Mouse (Mus musculus) testis, adult 2 months (tissue): ENCODE measurements around the gene Atp13a5.

Source experiments
- CTCF ChIP-seq: fragments of 200-500 bp; IDR thresholded peaks from 2 replicates; pipeline ENCODE4 v1.5.1; 2012; ENCODE audit warnings: low read depth, mild to moderate bottlenecking, inconsistent platforms, low read length, moderate library complexity; ENCODE audit not compliant: control insufficient read depth, insufficient read depth, insufficient replicate concordance
- POLR2A ChIP-seq: fragments of 200-500 bp; IDR thresholded peaks from 2 replicates; pipeline ENCODE4 v1.6.1; 2012; ENCODE audit warnings: low read depth, mild to moderate bottlenecking, inconsistent platforms, low read length, moderate library complexity; ENCODE audit not compliant: control insufficient read depth

DNA sequence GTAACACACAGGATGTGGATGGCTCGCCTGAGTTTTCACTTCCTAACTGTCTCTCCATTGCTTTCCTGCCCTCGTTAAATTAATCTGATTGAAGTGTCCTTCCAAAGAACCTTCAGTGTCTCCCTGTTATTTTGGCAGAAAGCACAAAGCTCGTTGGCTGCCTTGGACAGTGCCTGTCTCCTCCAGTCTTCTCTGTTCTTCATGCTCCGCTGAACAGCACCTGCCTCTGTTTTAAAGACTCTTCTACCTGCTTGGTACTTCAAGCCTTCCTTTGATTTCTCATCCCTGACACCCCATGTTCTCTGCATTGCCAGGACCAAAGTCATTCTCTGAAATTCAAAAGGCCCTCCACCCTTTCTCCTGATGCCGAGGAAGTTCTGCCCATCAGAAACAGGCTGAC, 142.6 kb downstream of the Atp13a5 start:
- TF ChIP-seq POLR2A (no peak), CTCF (no peak)
